Mouse (Mus musculus) midbrain, embryonic 15.5 days (tissue): ENCODE results near the gene Trim34b. TPM values are rescaled to one million over a fixed set of nuclear protein-coding genes. Genes with fewer than 3 reads are reported as not detected.
"Not testable (repeated sequence)": the region's sequence is repeated elsewhere in the genome, so short reads cannot be mapped to it uniquely, and the experiment has no call there.

Source experiments
- ATAC-seq: fragments of 200-750 bp; cut with Nextera tagmentation; replicated peaks from 2 replicates; pipeline ENCODE4 v1.8.0; 2017; ENCODE audit warnings: moderate TSS enrichment
- H3K27ac ChIP-seq: fragments of 300-500 bp; sonication (generic); 2 replicates; pipeline ENCODE4 v1.5.1; 2015; ENCODE audit warnings: mild to moderate bottlenecking, inconsistent platforms
- H3K27me3 ChIP-seq: fragments of 300-500 bp; sonication (generic); replicated peaks from 2 replicates; pipeline ENCODE4 v1.6.1; 2015; ENCODE audit warnings: inconsistent platforms
- H3K36me3 ChIP-seq: fragments of 300-500 bp; sonication (generic); replicated peaks from 2 replicates; pipeline ENCODE4 v1.6.1; 2015; ENCODE audit warnings: inconsistent platforms
- H3K4me1 ChIP-seq: fragments of 300-500 bp; sonication (generic); 2 replicates; pipeline ENCODE4 v1.6.1; 2015; ENCODE audit warnings: inconsistent platforms
- H3K4me2 ChIP-seq: fragments of 300-500 bp; sonication (generic); 2 replicates; pipeline ENCODE4 v1.6.1; 2015; ENCODE audit warnings: inconsistent platforms, mild to moderate bottlenecking, moderate library complexity
- H3K4me3 ChIP-seq: fragments of 300-500 bp; sonication (generic); 2 replicates; pipeline ENCODE4 v1.5.1; 2015; ENCODE audit warnings: mild to moderate bottlenecking, inconsistent platforms
- H3K9ac ChIP-seq: fragments of 300-500 bp; sonication (generic); 2 replicates; pipeline ENCODE4 v1.6.1; 2015; ENCODE audit warnings: mild to moderate bottlenecking, inconsistent platforms
- H3K9me3 ChIP-seq: fragments of 300-500 bp; sonication (generic); 2 replicates; pipeline ENCODE4 v1.6.1; 2016; ENCODE audit warnings: inconsistent platforms
- WGBS: fragments of 180-500 bp; shearing (Covaris S2); methylation state at CpG from one replicate; pipeline ENCODE4 v1.1.7; 2015; ENCODE audit warnings: mixed read lengths; 5-methylcytosine and 5-hydroxymethylcytosine counted together
- polyA plus RNA-seq: library from polyadenylated mRNA; unstranded; fragments of >200 nt; fragmentation: Nextera tagmentation; extraction: Ambion mirVana; gene quantifications from 2 replicates; pipeline ENCODE4 v1.2.1, GENCODE M21; 2015

The Trim34b gene
- polyA plus RNA-seq = not detected in 2 replicates

- ATAC-seq, H3K27me3 ChIP-seq, H3K36me3 ChIP-seq, H3K4me1 ChIP-seq, H3K27ac ChIP-seq, H3K4me3 ChIP-seq, H3K9me3 ChIP-seq, H3K4me2 ChIP-seq, H3K9ac ChIP-seq: not testable (repeated sequence)
- WGBS = 91% methylated on average over 2 of the region's 2 CpGs
Measured at GRCm38 (mm10) chr7:104329171-104329570, at the start of gene Trim34b. Trim34b (plus strand) TSS chr7:104329471.

- H3K27ac ChIP-seq, H3K4me3 ChIP-seq, H3K4me1 ChIP-seq, H3K27me3 ChIP-seq, ATAC-seq, H3K9me3 ChIP-seq, H3K9ac ChIP-seq, H3K4me2 ChIP-seq, H3K36me3 ChIP-seq: not testable (repeated sequence)
- 44% methylated on average over 14 of the region's 14 CpGs for WGBS
Measured at GRCm38 (mm10) chr7:104287576-104288443, 41.5 kb upstream of the Trim34b start, which contains the start of gene Trim5. Trim5 (minus strand) TSS chr7:104288094.

GRCm38 (mm10) chr7:104290641-104291040, 38.6 kb upstream of the Trim34b start:
- no peak overlapping the region for H3K27ac ChIP-seq
- no peaks in the 10 kb centered on the region for H3K36me3 ChIP-seq
- H3K4me2 ChIP-seq = no peak overlapping the region
- no peak for ATAC-seq
- H3K27me3 ChIP-seq = no peaks in the 10 kb centered on the region
- no peaks in the 10 kb centered on the region for H3K4me1 ChIP-seq
- no peaks in the 10 kb centered on the region for H3K9me3 ChIP-seq
- H3K4me3 ChIP-seq = no peak overlapping the region
- no peak overlapping the region for H3K9ac ChIP-seq
- 85% methylated on average over 1 of the region's 1 CpGs for WGBS

- ATAC-seq = no peak
- H3K27me3 ChIP-seq = no peaks in the 10 kb centered on the region
- H3K27ac ChIP-seq = no peak overlapping the region
- H3K36me3 ChIP-seq = no peaks in the 10 kb centered on the region
- H3K9me3 ChIP-seq = no peaks in the 10 kb centered on the region
- no peaks in the 10 kb centered on the region for H3K4me1 ChIP-seq
- no peak overlapping the region for H3K4me3 ChIP-seq
- no peak overlapping the region for H3K4me2 ChIP-seq
- H3K9ac ChIP-seq = no peak overlapping the region
- WGBS = 85% methylated on average over 5 of the region's 5 CpGs
Measured at GRCm38 (mm10) chr7:104291638-104292400, 37.5 kb upstream of the Trim34b start.

- H3K27me3 ChIP-seq = no peaks in the 10 kb centered on the region
- no peak overlapping the region for H3K9ac ChIP-seq
- no peaks in the 10 kb centered on the region for H3K36me3 ChIP-seq
- H3K4me3 ChIP-seq = peak overlapping the region; percentile 15
- no peak overlapping the region for H3K27ac ChIP-seq
- H3K4me2 ChIP-seq = peak overlapping the region; percentile 30
- H3K4me1 ChIP-seq = no peaks in the 10 kb centered on the region
- no peaks in the 10 kb centered on the region for H3K9me3 ChIP-seq
- WGBS = 18% methylated on average over 15 of the region's 15 CpGs
- ATAC-seq = no peak
Measured at GRCm38 (mm10) chr7:104314796-104315353, 14.4 kb upstream of the Trim34b start.

- WGBS = 19% methylated on average over 4 of the region's 4 CpGs
- H3K27me3 ChIP-seq, H3K4me1 ChIP-seq, H3K9ac ChIP-seq, ATAC-seq, H3K9me3 ChIP-seq, H3K27ac ChIP-seq, H3K36me3 ChIP-seq: not testable (repeated sequence)
- Histone ChIP-seq H3K4me2 (peak within 1 kb of the TSS; percentile 30), H3K4me3 (peak within 1 kb of the TSS; percentile 15)
Measured at GRCm38 (mm10) chr7:104315369-104316080, 13.7 kb upstream of the Trim34b start, which contains the start of gene Trim12a. Trim12a (minus strand) TSS chr7:104315466.

- H3K9ac ChIP-seq = no peak overlapping the region
- no peak for ATAC-seq
- H3K4me2 ChIP-seq = no peak overlapping the region
- H3K27me3 ChIP-seq = no peaks in the 10 kb centered on the region
- H3K4me1 ChIP-seq = no peaks in the 10 kb centered on the region
- no peak overlapping the region for H3K4me3 ChIP-seq
- WGBS = 86% methylated on average over 9 of the region's 9 CpGs
- no peak overlapping the region for H3K27ac ChIP-seq
- no peaks in the 10 kb centered on the region for H3K9me3 ChIP-seq
- H3K36me3 ChIP-seq = no peaks in the 10 kb centered on the region
Measured at GRCm38 (mm10) chr7:104322028-104322427, 7.2 kb upstream of the Trim34b start.

- H3K4me3 ChIP-seq, H3K4me2 ChIP-seq, H3K27me3 ChIP-seq, ATAC-seq, H3K36me3 ChIP-seq, H3K4me1 ChIP-seq, H3K9me3 ChIP-seq, H3K9ac ChIP-seq, H3K27ac ChIP-seq: not testable (repeated sequence)
- 80% methylated on average over 3 of the region's 3 CpGs for WGBS
Measured at GRCm38 (mm10) chr7:104335547-104335946, 6.3 kb downstream of the Trim34b start.

- 94% methylated on average over 4 of the region's 4 CpGs for WGBS
- H3K4me2 ChIP-seq, H3K27me3 ChIP-seq, H3K36me3 ChIP-seq, H3K9ac ChIP-seq, H3K9me3 ChIP-seq, ATAC-seq, H3K27ac ChIP-seq, H3K4me3 ChIP-seq, H3K4me1 ChIP-seq: not testable (repeated sequence)
Measured at GRCm38 (mm10) chr7:104340744-104341143, 11.5 kb downstream of the Trim34b start.

- not testable (repeated sequence) for H3K27me3 ChIP-seq, H3K4me1 ChIP-seq, H3K27ac ChIP-seq, H3K36me3 ChIP-seq, H3K4me2 ChIP-seq, H3K4me3 ChIP-seq, ATAC-seq, H3K9ac ChIP-seq, H3K9me3 ChIP-seq
- WGBS = 89% methylated on average over 4 of the region's 4 CpGs
Measured at GRCm38 (mm10) chr7:104348043-104348442, 18.8 kb downstream of the Trim34b start.

GRCm38 (mm10) chr7:104352717-104353599, 23.7 kb downstream of the Trim34b start, which contains the start of gene Trim12c:
Trim12c (minus strand) TSS chr7:104353362.
- Histone ChIP-seq H3K27me3 (no peaks in the 10 kb centered on the region), H3K4me1 (peaks cover 2% of the 10 kb centered on the region; the same call in 1 of the 2 replicates), H3K36me3 (no peaks in the 10 kb centered on the region), H3K27ac (no peak within 1 kb of the TSS), H3K4me2 (peak within 1 kb of the TSS; percentile 32), H3K9ac (no peak within 1 kb of the TSS), H3K4me3 (peak within 1 kb of the TSS; percentile 26), H3K9me3 (no peaks in the 10 kb centered on the region)
- peak; percentile 90 for ATAC-seq
- WGBS = 7% methylated on average over 14 of the region's 14 CpGs
